Mouse (Mus musculus) MEL (cell line): ENCODE data around the gene Chst15.

Source experiments
- CHD1 ChIP-seq: IDR thresholded peaks from 2 replicates; pipeline ENCODE4 v1.6.1; 2012; ENCODE audit warnings: low read depth, mild to moderate bottlenecking, inconsistent platforms, low read length, improper control_type of control experiment
- CHD2 ChIP-seq: IDR thresholded peaks from 2 replicates; pipeline ENCODE4 v1.6.1; 2011; ENCODE audit warnings: low read length, improper control_type of control experiment
- MAFK ChIP-seq: IDR thresholded peaks from 2 replicates; pipeline ENCODE4 v1.6.1; 2011; ENCODE audit warnings: low read depth, mild to moderate bottlenecking, low read length, improper control_type of control experiment, borderline replicate concordance
- POLR2AphosphoS5 ChIP-seq: IDR thresholded peaks from 2 replicates; pipeline ENCODE4 v1.6.1; 2012; ENCODE audit warnings: low read depth, borderline replicate concordance, mild to moderate bottlenecking, inconsistent platforms, low read length, moderate library complexity, mixed read lengths
- RAD21 ChIP-seq: IDR thresholded peaks from 2 replicates; pipeline ENCODE4 v1.6.1; 2011; ENCODE audit warnings: mild to moderate bottlenecking, low read depth, low read length, improper control_type of control experiment
- SIN3A ChIP-seq: IDR thresholded peaks from 2 replicates; pipeline ENCODE4 v1.6.1; 2012; ENCODE audit warnings: low read length, improper control_type of control experiment, inconsistent platforms
- TAL1 ChIP-seq: IDR thresholded peaks from 2 replicates; pipeline ENCODE4 v1.6.1; 2012; ENCODE audit warnings: mild to moderate bottlenecking, inconsistent platforms, low read length, moderate library complexity, mixed read lengths
- ZC3H11A ChIP-seq: IDR thresholded peaks from 2 replicates; pipeline ENCODE4 v1.6.1; 2012; ENCODE audit warnings: low read depth, mild to moderate bottlenecking, inconsistent platforms, low read length, improper control_type of control experiment

- no peak for TF ChIP-seq CHD1
- TF ChIP-seq CHD2 = no peak
- no peak for TF ChIP-seq POLR2AphosphoS5
- no peak for TF ChIP-seq ZC3H11A
- TF ChIP-seq TAL1 = no peak
- TF ChIP-seq MAFK = no peak
- no peak for TF ChIP-seq RAD21
- no peak for TF ChIP-seq SIN3A
Observed at GRCm38 (mm10) chr7:132253513-132253912, 63.5 kb downstream of the Chst15 start.
